Mouse (Mus musculus) myocyte (in vitro differentiated cells): ENCODE results near the gene Neu1. TPM values are rescaled to one million over a fixed set of nuclear protein-coding genes. Genes with fewer than 3 reads are reported as not detected.
A peak's percentile ranks its signal among the peaks of the same experiment; 100 is the strongest.

Experiments used
- H3K27me3 ChIP-seq: one replicate; pipeline ENCODE4 v1.6.1; 2011; ENCODE audit not compliant: control insufficient read depth, insufficient read depth, insufficient read length
- H3K36me3 ChIP-seq: one replicate; pipeline ENCODE4 v1.6.1; 2011; ENCODE audit not compliant: control insufficient read depth, insufficient read depth
- H3K4me2 ChIP-seq: one replicate; pipeline ENCODE4 v1.6.1; 2011; ENCODE audit warnings: low read depth, control low read depth
- H3K4me3 ChIP-seq: one replicate; pipeline ENCODE4 v1.5.1; 2011; ENCODE audit warnings: mild to moderate bottlenecking, control low read depth, moderate library complexity
- H3K79me2 ChIP-seq: one replicate; pipeline ENCODE4 v1.6.1; 2011; ENCODE audit not compliant: control insufficient read depth, insufficient read depth
- H3ac ChIP-seq: one replicate; pipeline ENCODE4 v1.6.1; 2011; ENCODE audit not compliant: control insufficient read depth, insufficient read length
- CEBPB ChIP-seq: IDR thresholded peaks from 2 replicates; pipeline ENCODE4 v1.6.1; 2011; ENCODE audit warnings: mild to moderate bottlenecking, moderate library complexity; ENCODE audit not compliant: poor library complexity, insufficient read depth, severe bottlenecking
- E2F4 ChIP-seq: IDR thresholded peaks from one replicate; pipeline ENCODE4 v1.6.1; 2011; ENCODE audit warnings: mild to moderate bottlenecking, control low read depth, moderate library complexity; ENCODE audit not compliant: insufficient read depth
- MAX ChIP-seq: IDR thresholded peaks from one replicate; pipeline ENCODE4 v1.6.1; 2011; ENCODE audit warnings: low read depth, mild to moderate bottlenecking, control low read depth
- MYOD1 ChIP-seq, 3 experiments: IDR thresholded peaks; one replicate each; pipeline ENCODE4 v1.6.1; 2011; ENCODE audit warnings: control low read depth in 2 of 3, low read depth in 2 of 3, mild to moderate bottlenecking in 2 of 3, moderate library complexity in 1 of 3; ENCODE audit not compliant: insufficient read length in 2 of 3, control insufficient read depth in 1 of 3
- MYOG ChIP-seq, 3 experiments: IDR thresholded peaks; one replicate each; pipeline ENCODE4 v1.6.1; 2011; ENCODE audit warnings: control low read depth in 2 of 3, low read depth in 2 of 3, mild to moderate bottlenecking in 2 of 3; ENCODE audit not compliant: insufficient read length in 2 of 3, control insufficient read depth in 1 of 3, insufficient read depth in 1 of 3
- POLR2A ChIP-seq: IDR thresholded peaks from one replicate; pipeline ENCODE4 v1.6.1; 2011; ENCODE audit warnings: low read depth, mild to moderate bottlenecking, control low read depth, moderate library complexity; ENCODE audit not compliant: insufficient read length
- POLR2AphosphoS2 ChIP-seq: IDR thresholded peaks from one replicate; pipeline ENCODE4 v1.6.1; 2011; ENCODE audit warnings: low read depth, control low read depth; ENCODE audit not compliant: insufficient read length
- REST ChIP-seq: IDR thresholded peaks from one replicate; pipeline ENCODE4 v1.6.1; 2011; ENCODE audit warnings: mild to moderate bottlenecking, control low read depth, moderate library complexity; ENCODE audit not compliant: insufficient read depth, insufficient read length
- SRF ChIP-seq: IDR thresholded peaks from one replicate; pipeline ENCODE4 v1.6.1; 2011; ENCODE audit warnings: low read depth; ENCODE audit not compliant: control insufficient read depth, insufficient read length
- TCF12 ChIP-seq: IDR thresholded peaks from one replicate; pipeline ENCODE4 v1.6.1; 2011; ENCODE audit warnings: mild to moderate bottlenecking, control low read depth; ENCODE audit not compliant: poor library complexity, insufficient read depth, severe bottlenecking
- TCF3 ChIP-seq: IDR thresholded peaks from one replicate; pipeline ENCODE4 v1.6.1; 2011; ENCODE audit warnings: low read depth, control low read depth; ENCODE audit not compliant: insufficient read length
- USF1 ChIP-seq: IDR thresholded peaks from one replicate; pipeline ENCODE4 v1.6.1; 2011; ENCODE audit warnings: low read depth, mild to moderate bottlenecking, control low read depth, moderate library complexity
- polyA plus RNA-seq: library from polyadenylated mRNA; unstranded; fragments of >200 nt; fragmentation: generic; extraction: Trizol; gene quantifications from one replicate; pipeline ENCODE4 v1.2.1, GENCODE M21; 2012; ENCODE audit warnings: missing spikeins

Gene Neu1
- polyA plus RNA-seq, 1 experiment, result 30.1 TPM

DNA sequence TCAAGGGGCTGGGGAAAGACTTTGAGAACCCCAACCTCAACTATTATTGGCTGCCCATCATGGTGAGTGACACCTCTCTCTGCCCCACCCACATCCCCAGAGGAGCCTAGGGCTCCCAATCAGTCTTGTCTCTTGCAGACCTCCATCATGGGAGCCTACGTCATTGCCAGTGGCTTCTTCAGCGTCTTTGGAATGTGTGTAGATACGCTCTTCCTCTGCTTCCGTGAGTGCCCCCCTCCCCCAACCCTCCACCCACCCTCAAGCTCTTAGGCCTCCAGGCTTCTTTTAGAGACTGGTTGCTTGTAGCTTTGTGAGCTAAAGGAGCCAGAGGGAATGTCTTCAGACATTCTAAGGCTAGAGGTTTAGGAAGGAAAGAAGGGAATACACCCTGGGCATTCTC is 2.2 kb upstream of the Neu1 start:
- H3K27me3 ChIP-seq, result no peaks in the 10 kb centered on the region
- H3K4me2 ChIP-seq, result no peak overlapping the region
- H3K36me3 ChIP-seq, result no peaks in the 10 kb centered on the region
- no peak overlapping the region for H3K4me3 ChIP-seq
- TF ChIP-seq CEBPB, result no peak
- no peak for TF ChIP-seq TCF3
- no peak for TF ChIP-seq POLR2A
- no peak for TF ChIP-seq MAX
- no peak for TF ChIP-seq MYOD1 (IDR thresholded peaks at IDR 0.05; ENCODE audit: control insufficient read depth in 1 of 3, insufficient read length in 2 of 3, low read depth in 2 of 3)
- TF ChIP-seq REST, result no peak
- no peak for TF ChIP-seq SRF
- no peak for TF ChIP-seq POLR2AphosphoS2
- TF ChIP-seq TCF12, result no peak
- TF ChIP-seq MYOG (IDR thresholded peaks at IDR 0.05; ENCODE audit: control insufficient read depth in 1 of 3, insufficient read depth in 1 of 3, insufficient read length in 2 of 3, low read depth in 2 of 3), result no peak
- no peak for TF ChIP-seq E2F4
- no peak for TF ChIP-seq USF1
- no peak overlapping the region for H3ac ChIP-seq
- no peaks in the 10 kb centered on the region for H3K79me2 ChIP-seq

DNA sequence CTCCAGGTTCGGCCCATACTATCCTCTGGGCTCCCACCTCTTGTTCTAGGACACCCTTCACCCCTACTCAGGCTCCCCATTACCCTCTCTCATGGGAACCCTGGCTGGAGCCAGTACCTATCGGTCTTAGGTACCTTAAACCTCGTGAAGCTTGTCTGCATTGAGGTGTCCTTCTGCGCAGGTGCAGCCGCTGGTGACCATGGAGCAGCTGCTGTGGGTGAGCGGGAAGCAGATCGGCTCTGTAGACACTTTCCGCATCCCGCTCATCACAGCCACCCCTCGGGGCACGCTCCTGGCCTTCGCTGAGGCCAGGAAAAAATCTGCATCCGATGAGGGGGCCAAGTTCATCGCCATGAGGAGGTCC is 664 bp downstream of the Neu1 start:
- Histone ChIP-seq H3K4me2 (peak overlapping the region; percentile 99), H3K4me3 (peak overlapping the region; percentile 59), H3K27me3 (no peaks in the 10 kb centered on the region), H3ac (peak overlapping the region; percentile 44), H3K79me2 (no peaks in the 10 kb centered on the region), H3K36me3 (peaks cover 4% of the 10 kb centered on the region)
- TF ChIP-seq SRF (no peak), MYOG (IDR thresholded peaks at IDR 0.05; ENCODE audit: control insufficient read depth in 1 of 3, insufficient read depth in 1 of 3, insufficient read length in 2 of 3, low read depth in 2 of 3) (peak in 1 of 3 experiments; percentile 20)

DNA sequence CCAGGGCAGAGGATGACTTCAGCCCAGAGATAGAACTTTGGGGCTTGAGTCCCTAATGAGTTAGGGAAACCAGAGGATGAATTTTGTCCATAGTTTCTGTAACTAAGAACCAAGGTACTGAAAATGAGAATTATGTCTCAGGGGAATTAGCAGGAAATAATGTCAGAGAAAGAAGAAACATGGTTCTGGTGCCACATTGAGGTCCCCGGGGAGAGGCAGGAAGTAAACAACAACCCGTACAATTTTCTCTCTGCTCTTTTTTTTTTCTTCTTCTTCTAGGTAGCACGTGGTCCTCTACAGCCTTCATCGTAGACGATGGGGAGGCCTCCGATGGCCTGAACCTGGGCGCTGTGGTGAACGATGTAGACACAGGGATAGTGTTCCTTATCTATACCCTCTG is 1.2 kb downstream of the Neu1 start:
- Histone ChIP-seq H3K4me3 (peak overlapping the region; percentile 59), H3K79me2 (no peaks in the 10 kb centered on the region), H3K4me2 (peak overlapping the region; percentile 99), H3K27me3 (no peaks in the 10 kb centered on the region), H3K36me3 (peaks cover 4% of the 10 kb centered on the region), H3ac (peak overlapping the region; percentile 44)
- no peak for TF ChIP-seq CEBPB
- no peak for TF ChIP-seq REST
- TF ChIP-seq USF1, result no peak
- no peak for TF ChIP-seq POLR2A
- TF ChIP-seq TCF12, result no peak

DNA sequence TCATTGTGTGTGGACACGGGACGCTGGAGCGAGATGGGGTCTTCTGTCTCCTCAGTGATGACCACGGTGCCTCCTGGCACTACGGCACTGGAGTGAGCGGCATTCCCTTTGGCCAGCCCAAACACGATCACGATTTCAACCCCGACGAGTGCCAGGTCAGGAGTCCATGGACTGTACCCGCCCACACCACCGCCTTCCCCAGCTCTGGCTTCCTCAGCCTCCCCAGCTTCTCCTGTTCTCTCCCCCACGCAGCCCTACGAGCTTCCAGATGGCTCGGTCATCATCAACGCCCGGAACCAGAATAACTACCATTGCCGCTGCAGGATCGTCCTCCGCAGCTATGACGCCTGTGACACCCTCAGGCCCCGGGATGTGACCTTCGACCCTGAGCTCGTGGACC is 3.0 kb downstream of the Neu1 start:
- Histone ChIP-seq H3K79me2 (no peaks in the 10 kb centered on the region), H3ac (no peak overlapping the region), H3K4me3 (no peak overlapping the region), H3K27me3 (no peaks in the 10 kb centered on the region), H3K4me2 (no peak overlapping the region), H3K36me3 (peaks cover 4% of the 10 kb centered on the region)
- TF ChIP-seq USF1 (no peak), SRF (no peak), TCF12 (no peak), REST (no peak), POLR2A (no peak), CEBPB (no peak)

DNA sequence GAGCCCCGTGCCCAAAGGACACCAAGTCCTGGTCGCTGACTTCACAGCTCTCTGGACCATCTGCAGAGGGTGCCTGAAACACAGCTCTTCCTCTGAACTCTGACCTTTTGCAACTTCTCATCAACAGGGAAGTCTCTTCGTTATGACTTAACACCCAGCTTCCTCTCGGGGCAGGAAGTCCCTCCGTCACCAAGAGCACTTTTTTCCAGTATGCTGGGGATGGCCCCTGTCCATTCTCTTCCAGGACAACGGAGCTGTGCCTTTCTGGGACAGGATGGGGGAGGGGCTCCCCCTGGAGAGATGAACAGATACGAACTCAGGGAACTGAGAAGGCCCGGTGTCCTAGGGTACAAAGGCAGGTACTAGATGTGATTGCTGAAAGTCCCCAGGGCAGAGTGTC is 3.8 kb downstream of the Neu1 start:
- no peak overlapping the region for H3ac ChIP-seq
- H3K27me3 ChIP-seq, result no peaks in the 10 kb centered on the region
- H3K4me2 ChIP-seq, result no peak overlapping the region
- H3K4me3 ChIP-seq, result no peak overlapping the region
- TF ChIP-seq E2F4 (no peak), POLR2AphosphoS2 (no peak), POLR2A (no peak), USF1 (no peak), CEBPB (no peak), MAX (no peak), TCF12 (no peak), TCF3 (no peak)
- peaks cover 4% of the 10 kb centered on the region for H3K36me3 ChIP-seq
- no peaks in the 10 kb centered on the region for H3K79me2 ChIP-seq
